Mouse (Mus musculus): ENCODE measurements around the gene Gm11042.

DNA sequence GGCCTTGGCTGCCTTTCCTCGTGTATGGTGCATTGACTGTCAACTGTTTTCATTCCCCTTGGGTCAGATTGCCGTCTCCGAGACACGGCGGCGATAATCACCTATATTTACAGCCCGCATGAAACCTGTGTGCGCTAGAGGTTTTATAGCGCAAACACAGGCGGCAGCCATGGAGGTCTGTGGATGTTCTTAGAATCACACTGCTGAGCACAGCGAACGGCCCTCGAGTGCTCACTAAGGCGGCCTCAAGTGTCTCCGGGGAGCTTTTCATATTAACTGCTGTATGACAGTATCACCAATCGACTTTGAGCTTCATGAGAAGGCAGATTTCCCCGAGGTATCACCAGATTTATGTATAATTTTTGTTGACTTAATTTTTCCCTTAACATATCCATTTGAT is 43.6 kb downstream of the Gm11042 start:
- no peak for TF ChIP-seq CTCF (IDR thresholded peaks at IDR 0.05; ENCODE audit: low read depth)
- TF ChIP-seq EP300 (IDR thresholded peaks at IDR 0.05; ENCODE audit: low read depth) = no peak

Measured in liver, postnatal 0 days (tissue).